Mouse (Mus musculus) thymus, adult 2 months (tissue): ENCODE measurements around the gene Clk1. TPM values are rescaled to one million over a fixed set of nuclear protein-coding genes. Genes with fewer than 3 reads are reported as not detected.

Experiments used
- DNase-seq: peaks from one replicate; pipeline ENCODE4 v3.0.0; 2021
- H3K27ac ChIP-seq: fragments of 200-500 bp; 2 replicates; pipeline ENCODE4 v1.5.1; 2012; ENCODE audit warnings: low read length, control low read depth; ENCODE audit not compliant: control insufficient read depth, insufficient read depth
- H3K27me3 ChIP-seq: fragments of 200-500 bp; 2 replicates; pipeline ENCODE4 v1.6.1; 2012; ENCODE audit warnings: mild to moderate bottlenecking, low read length, moderate library complexity, mixed read lengths; ENCODE audit not compliant: control insufficient read depth, insufficient read depth
- H3K36me3 ChIP-seq: fragments of 200-500 bp; 2 replicates; pipeline ENCODE4 v1.6.1; 2012; ENCODE audit warnings: mild to moderate bottlenecking, low read length, moderate library complexity; ENCODE audit not compliant: control insufficient read depth, insufficient read depth
- H3K4me1 ChIP-seq: fragments of 200-500 bp; replicated peaks from 2 replicates; pipeline ENCODE4 v1.6.1; 2012; ENCODE audit warnings: low read length; ENCODE audit not compliant: control insufficient read depth, insufficient read depth
- H3K4me3 ChIP-seq: fragments of 200-500 bp; 2 replicates; pipeline ENCODE4 v1.5.1; 2012; ENCODE audit warnings: mild to moderate bottlenecking, low read length, control low read depth, moderate library complexity; ENCODE audit not compliant: control insufficient read depth, insufficient read depth
- CTCF ChIP-seq: fragments of 200-500 bp; IDR thresholded peaks from 2 replicates; pipeline ENCODE4 v1.5.1; 2012; ENCODE audit warnings: mild to moderate bottlenecking, control low read depth, low read length, moderate library complexity, borderline replicate concordance; ENCODE audit not compliant: control insufficient read depth, poor library complexity, insufficient read depth; ENCODE audit errors: extremely low read depth
- POLR2A ChIP-seq: fragments of 200-500 bp; IDR thresholded peaks from 2 replicates; pipeline ENCODE4 v1.6.1; 2012; ENCODE audit warnings: mild to moderate bottlenecking, low read length, control low read depth, moderate library complexity; ENCODE audit not compliant: control insufficient read depth, poor library complexity, insufficient read depth; ENCODE audit errors: extremely low read depth
- WGBS: fragments of 180-500 bp; shearing (Covaris S2); methylation state at CpG from one replicate; pipeline ENCODE4 v1.1.7; 2018; 5-methylcytosine and 5-hydroxymethylcytosine counted together
- polyA plus RNA-seq: library from polyadenylated mRNA; depleted of rRNA; stranded (reverse); fragments of >200 nt; gene quantifications from 2 replicates; pipeline ENCODE4 v1.2.3, GENCODE M21; 2012

The Clk1 gene
- polyA plus RNA-seq, 1 experiment = 112 TPM

DNA sequence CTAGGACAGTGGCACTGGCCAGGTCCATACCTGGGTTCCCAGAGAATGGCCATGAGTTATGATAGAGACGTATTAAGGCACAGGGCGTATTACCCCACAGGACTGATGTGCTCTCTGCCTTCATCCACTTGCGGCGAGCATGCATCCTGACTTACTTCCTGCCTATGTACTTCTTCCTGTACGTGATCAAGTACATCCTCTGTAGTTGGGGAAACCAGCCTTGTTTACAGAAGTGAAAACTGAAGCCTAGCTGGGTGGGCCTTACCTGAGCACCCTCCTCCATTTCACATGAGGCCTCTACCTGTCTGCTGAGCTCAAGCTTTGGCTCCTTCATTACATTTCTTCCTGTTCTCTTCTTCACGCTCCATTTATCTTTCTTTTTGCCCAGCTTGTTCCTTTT lies 30.4 kb upstream of the Clk1 start:
- TF ChIP-seq POLR2A = no peak
- no peak for TF ChIP-seq CTCF
- no peak for DNase-seq

DNA sequence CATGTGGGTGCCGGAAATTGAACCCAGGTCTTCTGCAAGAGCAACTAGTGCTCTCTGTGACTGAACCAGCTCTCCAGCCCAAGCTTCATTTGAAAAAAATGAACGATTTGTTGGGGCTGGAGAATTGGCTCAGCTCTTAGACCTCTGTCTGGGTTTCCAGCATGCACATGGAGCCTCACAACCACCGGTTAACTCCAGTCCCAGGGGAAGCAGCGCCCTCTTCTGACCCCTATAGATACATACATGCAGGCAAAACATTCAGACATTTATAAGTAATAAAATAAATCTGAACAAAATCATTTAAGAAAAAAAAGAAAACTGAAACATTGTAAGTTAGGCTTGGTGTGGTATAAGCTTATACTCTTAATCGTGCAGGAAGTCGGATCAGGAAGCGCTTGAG lies 24.5 kb upstream of the Clk1 start:
- no peak overlapping the region for H3K27ac ChIP-seq
- DNase-seq = no peak
- 92% methylated on average over 7 of the region's 7 CpGs for WGBS
- no peak for TF ChIP-seq POLR2A
- no peak for TF ChIP-seq CTCF
- H3K4me3 ChIP-seq = no peak overlapping the region
- peaks cover 8% of the 10 kb centered on the region; the same call in 1 of the 2 replicates for H3K36me3 ChIP-seq
- H3K27me3 ChIP-seq = no peaks in the 10 kb centered on the region
- peaks cover 3% of the 10 kb centered on the region for H3K4me1 ChIP-seq

More for the DNA sequence above, 30.4 kb upstream of the Clk1 start:
- no peak overlapping the region for H3K27ac ChIP-seq
- H3K27me3 ChIP-seq = no peaks in the 10 kb centered on the region
- WGBS = 88% methylated on average over 6 of the region's 6 CpGs
- no peaks in the 10 kb centered on the region for H3K4me1 ChIP-seq
- H3K36me3 ChIP-seq = peaks cover 23% of the 10 kb centered on the region; the same call in 1 of the 2 replicates
- H3K4me3 ChIP-seq = no peak overlapping the region

DNA sequence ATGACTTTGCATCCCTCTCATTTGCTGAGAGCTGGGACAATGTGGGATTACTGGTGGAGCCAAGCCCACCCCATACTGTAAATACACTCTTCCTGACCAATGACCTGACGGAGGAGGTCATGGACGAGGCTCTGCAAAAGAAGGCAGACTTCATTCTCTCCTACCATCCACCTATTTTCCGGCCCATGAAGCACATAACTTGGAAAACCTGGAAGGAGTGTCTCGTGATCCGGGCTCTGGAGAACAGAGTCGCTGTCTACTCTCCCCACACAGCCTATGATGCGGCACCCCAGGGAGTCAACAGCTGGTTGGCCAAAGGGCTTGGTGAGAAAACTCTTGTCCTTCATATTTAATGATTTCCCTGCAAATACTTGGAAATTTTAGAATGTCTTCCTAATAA lies 23.9 kb upstream of the Clk1 start:
- TF ChIP-seq CTCF (no peak), POLR2A (no peak)

DNA sequence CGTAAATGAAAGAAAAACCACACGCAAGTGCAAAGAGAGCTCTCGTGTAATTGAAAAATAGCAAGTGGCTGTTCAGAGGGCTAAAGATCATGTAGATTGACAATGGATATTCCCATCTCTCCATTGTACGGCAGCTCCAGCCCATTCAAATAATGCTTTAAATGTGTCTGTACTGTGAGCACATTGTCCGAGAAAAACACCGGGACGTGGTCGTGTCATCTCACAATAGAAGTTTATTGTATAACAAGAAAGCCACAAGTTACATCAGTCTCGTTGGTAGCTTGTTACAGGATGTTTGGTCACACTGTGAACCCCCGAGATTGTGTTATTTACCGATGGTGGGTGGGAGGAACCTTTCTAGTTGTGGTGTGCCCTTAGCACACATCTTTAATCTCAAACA lies 22.0 kb upstream of the Clk1 start:
- peak overlapping the region; percentile 88 for H3K4me3 ChIP-seq
- 3% methylated on average over 11 of the region's 11 CpGs for WGBS
- peak overlapping the region; percentile 87; the same call in 1 of the 2 replicates for H3K27ac ChIP-seq
- peaks cover 3% of the 10 kb centered on the region for H3K4me1 ChIP-seq
- H3K36me3 ChIP-seq = peaks cover 3% of the 10 kb centered on the region; the same call in 1 of the 2 replicates
- DNase-seq = no peak
- no peaks in the 10 kb centered on the region for H3K27me3 ChIP-seq
- TF ChIP-seq POLR2A = no peak
- TF ChIP-seq CTCF = no peak

More for the DNA sequence above, 23.9 kb upstream of the Clk1 start:
- Histone ChIP-seq H3K4me3 (no peak overlapping the region), H3K27me3 (no peaks in the 10 kb centered on the region), H3K36me3 (peaks cover 8% of the 10 kb centered on the region; the same call in 1 of the 2 replicates), H3K27ac (no peak overlapping the region), H3K4me1 (peaks cover 3% of the 10 kb centered on the region)
- WGBS = 99% methylated on average over 7 of the region's 7 CpGs
- DNase-seq = no peak

DNA sequence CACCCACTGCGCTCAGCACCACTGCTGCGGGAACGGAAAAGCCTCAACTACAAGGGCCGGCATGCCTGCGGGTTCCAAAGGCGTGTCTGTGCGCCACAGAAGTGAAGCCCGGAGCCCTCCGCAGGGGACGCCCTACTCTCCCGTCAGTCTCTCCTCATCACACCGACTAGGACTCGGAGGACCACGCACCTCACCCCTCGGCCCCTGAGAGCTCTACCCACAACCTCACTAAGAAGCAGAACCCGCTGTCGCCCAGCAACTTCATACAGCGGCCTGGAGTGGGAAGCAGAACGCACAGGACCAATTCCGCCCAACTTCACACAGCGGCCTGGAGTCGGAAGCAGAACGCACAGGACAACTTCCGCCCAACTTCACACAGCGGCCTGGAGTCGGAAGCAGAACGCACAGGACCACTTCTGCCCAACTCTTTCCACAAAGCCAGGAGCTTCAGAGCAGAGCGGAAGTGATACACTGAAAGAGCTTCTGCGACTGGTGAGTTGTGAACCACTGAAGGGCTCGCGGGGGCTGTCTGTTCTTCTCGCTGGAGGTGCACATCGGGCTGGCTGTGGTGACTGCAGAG lies 21.4 kb upstream of the Clk1 start, which contains the start of the genes Nif3l1 and Ppil3:
TSS of gene Nif3l1 (plus strand) at position 9 of the 580 bp plus-strand sequence.
TSS of gene Ppil3 (minus strand) at position 344 of the 580 bp plus-strand sequence.
- peaks cover 3% of the 10 kb centered on the region for H3K4me1 ChIP-seq
- TF ChIP-seq CTCF (peak; percentile 12; the same call in 1 of the 2 replicates), POLR2A (peak; percentile 37; the same call in 1 of the 2 replicates)
- WGBS = under 1% methylated on average over 33 of the region's 33 CpGs

DNA sequence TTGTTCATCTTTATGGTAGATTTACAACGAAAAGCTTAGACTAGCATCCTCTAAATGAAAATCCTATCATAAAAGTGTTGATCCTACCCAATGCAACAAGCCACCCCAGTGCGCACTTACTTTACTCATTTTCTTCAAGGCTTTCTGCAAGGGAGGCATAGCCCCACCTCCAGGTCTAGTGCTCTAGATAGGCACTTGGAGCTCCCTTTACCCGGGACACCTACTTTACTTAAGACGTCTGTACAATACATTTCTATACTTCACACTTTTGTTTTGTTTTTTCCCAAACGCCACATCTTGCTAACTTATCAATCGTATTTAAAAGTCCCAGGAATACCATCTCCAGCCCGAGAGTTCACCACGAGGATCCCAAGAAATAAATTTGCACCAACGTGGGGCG lies 20.8 kb upstream of the Clk1 start:
- Histone ChIP-seq H3K27ac (peak overlapping the region; percentile 87), H3K4me3 (peak overlapping the region; percentile 88), H3K4me1 (peaks cover 3% of the 10 kb centered on the region), H3K36me3 (peaks cover 7% of the 10 kb centered on the region; the same call in 1 of the 2 replicates), H3K27me3 (no peaks in the 10 kb centered on the region)
- TF ChIP-seq CTCF (no peak), POLR2A (no peak)
- WGBS = 11% methylated on average over 10 of the region's 10 CpGs
- DNase-seq = no peak

More for the DNA sequence above, 21.4 kb upstream of the Clk1 start, which contains the start of the genes Nif3l1 and Ppil3:
- H3K36me3 ChIP-seq = peaks cover 1% of the 10 kb centered on the region; the same call in 1 of the 2 replicates
- peak within 1 kb of the TSS; percentile 88 for H3K4me3 ChIP-seq
- H3K27me3 ChIP-seq = no peaks in the 10 kb centered on the region
- DNase-seq = peak; percentile 74
- peak within 1 kb of the TSS; percentile 87 for H3K27ac ChIP-seq
